ENCODE assay signal across 8 mouse cellular contexts in genomic region chr19:7240782-7241690, GRCm38 (mm10). TPM values are rescaled to one million over a fixed set of nuclear protein-coding genes. Genes with fewer than 3 reads are reported as not detected.
DNase-seq lines count a peak whose midpoint lies in the region; ATAC-seq and TF ChIP-seq lines count a peak whose summit lies in the region.

TSS of gene Naa40 (minus strand) at chr19:7241183.

- peak; percentile 55; the same call in 1 of the 2 replicates for TF ChIP-seq POLR2A in bone marrow, adult 2 months (IDR thresholded peaks at IDR 0.05; ENCODE audit: borderline replicate concordance, control insufficient read depth, low read depth, low read length)

- H3K27ac ChIP-seq in bone marrow, adult 2 months (ENCODE audit: control insufficient read depth, insufficient read depth, low read depth, low read length, poor library complexity): peak within 1 kb of the TSS; percentile 85
- H3K27ac ChIP-seq in embryonic facial prominence, embryonic 15.5 days (replicated peaks): peak within 1 kb of the TSS; percentile 87
- H3K27ac ChIP-seq in kidney, embryonic 14.5 days (ENCODE audit: low read depth, low read length): peak within 1 kb of the TSS; percentile 63
- peak within 1 kb of the TSS; percentile 81 for H3K27ac ChIP-seq in limb, embryonic 15.5 days

- H3K27me3 ChIP-seq in embryonic facial prominence, embryonic 15.5 days: no peaks in the 10 kb centered on the region
- no peaks in the 10 kb centered on the region for H3K27me3 ChIP-seq in kidney, embryonic 14.5 days (ENCODE audit: control insufficient read depth, insufficient read depth, low read length)
- H3K27me3 ChIP-seq in limb, embryonic 15.5 days: no peaks in the 10 kb centered on the region

- under 1% methylated on average over 80 of the region's 80 CpGs for WGBS in bone marrow, adult 2 months
- WGBS in embryonic facial prominence, embryonic 15.5 days: under 1% methylated on average over 78 of the region's 80 CpGs
- WGBS in kidney, embryonic 14.5 days: under 1% methylated on average over 78 of the region's 80 CpGs
- WGBS in limb, embryonic 15.5 days: under 1% methylated on average over 80 of the region's 80 CpGs

- H3K9ac ChIP-seq in embryonic facial prominence, embryonic 15.5 days: peak within 1 kb of the TSS; percentile 83
- H3K9ac ChIP-seq in kidney, embryonic 14.5 days (ENCODE audit: low read depth, low read length): peak within 1 kb of the TSS; percentile 74
- H3K9ac ChIP-seq in limb, embryonic 15.5 days: peak within 1 kb of the TSS; percentile 81

- ATAC-seq in embryonic facial prominence, embryonic 15.5 days (ENCODE audit: insufficient number of reproducible peaks, low FRiP score, low TSS enrichment, low read depth): peak; percentile 95
- ATAC-seq in kidney, embryonic 14.5 days (ENCODE audit: low FRiP score, low TSS enrichment): peak; percentile 96
- ATAC-seq in limb, embryonic 15.5 days (ENCODE audit: insufficient number of reproducible peaks, low FRiP score, low TSS enrichment, low read depth): peak; percentile 92

- H3K9me3 ChIP-seq in embryonic facial prominence, embryonic 15.5 days (replicated peaks): no peaks in the 10 kb centered on the region
- H3K9me3 ChIP-seq in kidney, embryonic 14.5 days (ENCODE audit: control insufficient read depth, low read length): no peaks in the 10 kb centered on the region
- H3K9me3 ChIP-seq in limb, embryonic 15.5 days: no peaks in the 10 kb centered on the region

- H3K4me2 ChIP-seq in embryonic facial prominence, embryonic 15.5 days (replicated peaks): peak within 1 kb of the TSS; percentile 87
- H3K4me2 ChIP-seq in kidney, embryonic 14.5 days (replicated peaks; ENCODE audit: low read depth, low read length): peak within 1 kb of the TSS; percentile 80
- H3K4me2 ChIP-seq in limb, embryonic 15.5 days: peak within 1 kb of the TSS; percentile 92

- peaks cover 5% of the 10 kb centered on the region; the same call in 1 of the 2 replicates for H3K36me3 ChIP-seq in embryonic facial prominence, embryonic 15.5 days
- peaks cover 18% of the 10 kb centered on the region; the same call in 1 of the 2 replicates for H3K36me3 ChIP-seq in kidney, embryonic 14.5 days (ENCODE audit: control insufficient read depth, insufficient read depth, low read length)
- H3K36me3 ChIP-seq in limb, embryonic 15.5 days: 0 out of 2 replicates have a peak, but pooled peaks cover 14% of the 10 kb centered on the region

- peak; percentile 94 for DNase-seq in 416B (ENCODE audit: low read depth)
- DNase-seq in heart, adult 9 months (ENCODE audit: low spot score in 2 of 2): peak; percentile 85 to 88
- peak; percentile 60 to 86 for DNase-seq in monocyte, adult 2 months (ENCODE audit: low read depth in 1 of 2, low spot score in 2 of 2)
- DNase-seq in spleen, postnatal 36 days (ENCODE audit: low spot score in 2 of 2): peak; percentile 94 to 95

- H3K4me1 ChIP-seq in bone marrow, adult 2 months (ENCODE audit: control insufficient read depth, insufficient read depth, low read length): no peaks in the 10 kb centered on the region
- H3K4me1 ChIP-seq in embryonic facial prominence, embryonic 15.5 days: peaks cover 24% of the 10 kb centered on the region
- H3K4me1 ChIP-seq in kidney, embryonic 14.5 days (ENCODE audit: control insufficient read depth, insufficient read depth, low read length): peaks cover 12% of the 10 kb centered on the region
- peaks cover 18% of the 10 kb centered on the region for H3K4me1 ChIP-seq in limb, embryonic 15.5 days

- peak within 1 kb of the TSS; percentile 81 for H3K4me3 ChIP-seq in bone marrow, adult 2 months (replicated peaks; ENCODE audit: control insufficient read depth, low read depth, low read length)
- peak within 1 kb of the TSS; percentile 85 for H3K4me3 ChIP-seq in embryonic facial prominence, embryonic 15.5 days (replicated peaks)
- peak within 1 kb of the TSS; percentile 59 for H3K4me3 ChIP-seq in kidney, embryonic 14.5 days (ENCODE audit: low read length)
- peak within 1 kb of the TSS; percentile 84 for H3K4me3 ChIP-seq in limb, embryonic 15.5 days

- no peak for TF ChIP-seq CTCF in bone marrow, adult 2 months (IDR thresholded peaks at IDR 0.05; ENCODE audit: control insufficient read depth, insufficient read depth, low read length)

RNA-seq across cellular contexts. Expression of gene Naa40, which starts in this region (rescaled TPM):
- polyA plus RNA-seq in bone marrow, adult 2 months (2011; ENCODE audit: insufficient read depth, insufficient read length, low replicate concordance, missing spikeins): 16.3 and 17.7 TPM in 2 replicates
- 49.8 and 55.4 TPM in 2 replicates for polyA plus RNA-seq in embryonic facial prominence, embryonic 15.5 days (2015; fragmentation: Nextera tagmentation; extraction: Ambion mirVana)
- polyA plus RNA-seq in kidney, embryonic 14.5 days (2014; fragmentation: Nextera tagmentation; extraction: Ambion mirVana): 57.8 and 90.7 TPM in 2 replicates
- polyA plus RNA-seq in limb, embryonic 15.5 days (2015; fragmentation: Nextera tagmentation; extraction: Ambion mirVana): 43.4 and 45.0 TPM in 2 replicates

Comparison
In these comparisons a context has a peak if more than half of its experiments do, and no peak if none do; other contexts are left out.
1. Peak in every context shown above with its lines: DNase-seq, ATAC-seq, H3K4me3 ChIP-seq and H3K27ac ChIP-seq.